Mouse (Mus musculus) retina, embryonic 14.5 days (tissue): ENCODE data around the gene Ssh2.

Experiments used
- DNase-seq: peaks from one replicate; pipeline ENCODE4 v3.0.0-alpha.2; 2015; ENCODE audit warnings: low spot score

Gene Ssh2

DNA sequence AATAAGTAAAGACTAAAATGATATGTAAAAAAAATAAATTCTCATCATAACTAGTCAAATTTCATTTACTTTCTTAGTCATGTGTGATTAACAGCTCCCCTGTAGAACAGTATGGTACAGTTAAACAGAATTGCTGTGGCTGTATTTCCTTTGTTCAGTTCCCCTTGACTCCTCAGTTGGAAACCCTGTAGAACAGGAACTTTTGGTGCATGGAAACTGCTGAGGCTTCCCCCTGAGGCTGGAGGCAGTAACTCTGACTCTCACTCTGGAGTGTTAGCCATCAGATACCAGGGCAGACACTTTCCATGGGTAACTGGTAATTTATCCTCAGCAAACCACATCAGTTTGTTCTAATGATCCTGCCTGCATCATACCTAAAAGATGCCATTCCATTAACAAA lies 195.2 kb downstream of the Ssh2 start:
- DNase-seq = no peak

DNA sequence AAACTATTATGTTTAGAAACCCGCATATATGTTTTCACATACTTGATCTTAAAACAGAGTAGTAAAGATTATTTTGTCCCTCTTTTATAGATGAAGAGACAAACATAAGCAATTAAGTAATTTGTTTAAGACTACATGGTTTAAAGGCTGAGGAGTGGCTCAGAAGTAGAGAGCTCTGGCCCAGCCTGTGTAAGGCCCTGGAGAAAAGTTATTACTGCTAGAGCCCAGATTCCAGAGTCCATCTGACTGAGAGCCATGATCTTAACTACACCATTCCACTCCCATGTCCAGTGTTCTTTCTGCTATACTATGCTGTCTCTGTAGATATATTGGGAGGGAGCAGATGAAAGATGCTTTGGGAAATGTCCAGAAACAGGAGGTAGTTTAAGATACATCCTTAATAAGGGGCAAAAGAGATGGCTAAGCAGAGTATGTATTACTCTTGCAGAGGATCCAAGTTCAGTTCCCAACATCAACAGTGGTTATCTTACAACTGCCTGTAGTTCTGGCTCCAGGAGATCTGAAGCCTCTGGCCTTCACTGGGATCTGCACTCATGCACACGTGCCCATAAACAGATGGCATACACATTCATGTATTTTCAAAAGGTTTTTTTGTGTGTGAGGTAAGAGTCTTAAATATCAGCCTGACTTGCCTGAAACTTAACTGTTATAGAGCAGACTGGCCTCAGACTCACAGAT lies 198.2 kb downstream of the Ssh2 start:
- DNase-seq = no peak

DNA sequence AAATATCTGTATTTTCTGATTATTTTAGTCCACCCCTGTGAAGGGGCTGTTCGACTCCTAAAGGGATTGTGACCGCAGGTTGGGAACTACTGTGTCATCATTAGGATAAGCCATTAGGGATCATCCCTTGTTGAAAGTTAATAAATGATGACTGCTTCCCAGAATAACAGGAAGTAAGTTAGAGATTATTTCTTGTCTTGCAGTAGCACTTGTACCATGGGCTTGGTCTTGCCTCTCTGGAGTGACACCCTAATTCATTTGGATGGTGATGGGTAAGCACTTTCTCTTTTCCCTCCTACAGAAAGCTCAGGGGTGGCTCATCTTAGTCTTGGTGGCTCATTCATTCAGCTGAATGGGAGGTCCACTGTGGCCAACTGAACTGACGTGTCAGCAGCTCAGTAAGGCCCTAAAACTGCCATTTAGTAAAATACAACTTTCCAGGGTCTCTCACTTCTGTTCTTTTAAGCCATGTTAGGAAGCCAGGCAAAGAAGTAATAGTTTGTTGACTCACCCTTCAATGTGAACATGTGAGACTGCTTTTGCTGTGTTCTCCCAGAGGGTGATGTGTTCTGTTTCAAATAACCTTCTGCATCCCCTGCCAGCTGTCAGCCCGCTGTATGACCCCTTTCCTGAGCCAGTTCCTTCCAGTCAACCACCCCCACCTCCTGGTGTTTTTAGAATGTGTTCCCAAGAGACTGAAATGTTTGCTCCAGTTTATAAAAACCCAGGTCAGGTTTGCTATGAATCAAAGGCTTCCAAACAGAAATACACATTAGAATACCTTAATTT lies 200.3 kb downstream of the Ssh2 start:
- DNase-seq = peak; percentile 3

DNA sequence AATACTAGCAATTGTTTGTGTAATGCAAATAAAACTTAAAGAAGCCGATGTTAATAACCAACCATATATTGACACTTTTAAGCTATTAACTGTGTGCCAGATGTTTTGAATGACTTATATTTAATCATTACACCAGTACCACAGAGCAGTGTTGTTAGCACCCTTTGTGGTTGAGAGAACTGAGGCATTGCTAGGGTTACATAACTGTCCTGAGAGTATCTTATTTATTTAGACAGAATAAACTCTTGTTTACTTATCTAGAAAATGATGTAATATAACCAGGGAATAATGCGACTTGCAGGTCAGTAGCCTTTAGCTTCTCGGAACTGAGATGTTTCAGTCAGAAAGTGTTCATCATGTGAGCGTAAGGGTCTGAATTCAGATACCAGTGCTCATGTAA lies 201.9 kb downstream of the Ssh2 start:
- no peak for DNase-seq

DNA sequence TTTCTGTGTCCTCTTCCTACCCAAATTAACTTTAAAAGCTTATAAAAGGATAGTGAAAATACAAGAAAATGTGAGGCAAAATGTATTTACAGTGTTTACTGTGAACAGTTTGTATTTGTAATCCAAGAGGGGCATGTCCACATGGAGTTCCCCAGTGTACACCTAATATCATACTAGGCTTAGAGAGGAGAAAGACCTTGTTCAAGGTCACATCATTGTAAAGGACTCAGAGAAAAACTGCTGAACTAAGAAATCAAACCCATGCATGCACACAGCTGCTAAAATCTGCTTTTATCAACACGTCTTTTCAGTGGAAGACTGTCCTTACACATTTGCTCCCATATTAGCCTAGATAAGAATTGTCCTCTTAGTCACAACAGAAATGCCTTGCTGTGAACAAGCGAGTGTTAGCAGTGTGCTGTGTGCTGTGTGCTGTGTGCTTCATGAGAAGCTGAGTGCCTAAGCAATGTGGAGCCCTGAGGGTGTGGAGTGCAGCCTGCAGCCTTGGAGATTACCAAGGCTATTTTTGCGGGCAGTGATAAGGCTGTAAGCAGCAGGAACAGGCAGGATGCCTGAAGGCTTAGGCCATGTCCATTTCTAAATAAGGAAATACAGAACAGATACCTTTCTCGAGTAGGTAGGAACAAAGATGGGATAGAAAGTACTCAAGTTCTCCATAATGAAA lies 207.2 kb downstream of the Ssh2 start:
- no peak for DNase-seq

DNA sequence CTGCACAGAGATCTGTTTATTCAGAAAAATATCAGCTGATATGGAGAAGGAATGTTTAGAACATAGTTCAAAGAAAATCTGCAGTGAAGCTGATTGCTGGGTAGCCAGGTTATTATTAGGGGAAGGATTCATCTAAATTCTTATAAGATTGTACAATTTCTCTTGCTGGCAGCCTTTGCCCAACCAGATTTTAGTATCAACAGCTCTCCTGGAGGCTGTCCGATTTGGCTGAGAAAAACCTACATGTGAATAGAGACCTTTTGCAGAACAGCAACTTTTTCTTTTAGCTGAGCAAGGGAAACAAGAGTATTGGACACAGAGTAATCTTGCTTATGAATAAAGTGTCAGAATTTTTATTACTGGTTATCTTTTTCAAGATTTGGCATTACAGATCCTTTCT lies 212.4 kb downstream of the Ssh2 start:
- DNase-seq = no peak

DNA sequence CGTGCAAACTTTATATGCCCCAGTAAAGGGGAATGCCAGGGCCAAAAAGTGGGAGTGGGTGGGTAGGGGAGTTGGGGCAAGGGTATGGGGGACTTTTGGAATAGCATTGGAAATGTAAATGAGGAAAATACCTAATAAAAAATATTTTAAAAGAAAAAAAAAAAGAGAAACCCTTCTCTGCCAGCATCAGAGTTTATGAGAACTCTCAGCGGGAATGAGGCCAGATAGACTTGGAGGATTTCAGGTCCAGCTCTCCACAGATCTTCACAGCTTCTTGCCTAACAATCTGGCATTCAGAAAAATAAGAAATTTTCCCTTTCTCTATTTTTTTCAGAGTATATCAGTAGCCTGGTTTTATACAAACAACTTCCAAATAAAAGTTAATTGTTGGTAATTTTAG lies 220.9 kb downstream of the Ssh2 start:
- DNase-seq = no peak

DNA sequence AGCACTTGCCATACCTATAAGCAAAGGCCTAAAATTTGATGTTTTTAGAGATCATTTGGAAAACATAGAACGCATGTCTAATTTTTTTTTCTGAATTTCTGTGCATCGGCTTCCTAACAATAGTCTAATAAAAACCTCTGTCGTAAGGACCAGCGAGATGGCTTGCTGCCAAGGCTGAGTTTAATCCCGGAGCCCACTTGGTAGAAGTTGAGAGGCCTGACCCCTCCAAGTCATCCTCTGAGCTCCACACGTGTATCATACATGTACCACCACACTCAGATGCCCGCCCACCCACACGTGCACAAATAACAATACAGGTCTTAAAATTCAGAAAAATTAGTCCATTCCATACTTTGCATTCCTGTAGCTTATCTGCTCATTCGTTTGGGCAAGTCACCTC lies 224.0 kb downstream of the Ssh2 start:
- no peak for DNase-seq

DNA sequence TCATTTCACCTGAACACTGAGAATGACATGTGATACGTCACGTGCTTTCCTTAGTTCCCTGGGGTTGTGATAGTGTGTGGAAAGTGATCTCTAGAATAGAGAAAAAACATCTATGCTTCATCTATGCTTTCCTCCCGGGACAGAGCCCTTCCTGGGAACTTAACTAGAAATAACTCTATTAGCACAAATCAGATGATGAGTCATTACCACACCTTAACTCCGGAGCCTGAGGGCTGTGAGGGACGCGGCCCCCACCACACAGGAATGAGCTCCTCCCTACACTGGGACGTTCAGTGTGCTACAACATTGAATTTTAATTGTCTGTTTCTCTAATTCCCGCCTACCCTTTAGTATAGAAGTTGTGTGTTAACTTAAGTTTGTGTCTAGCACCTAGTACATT lies 224.9 kb downstream of the Ssh2 start:
- DNase-seq = no peak

DNA sequence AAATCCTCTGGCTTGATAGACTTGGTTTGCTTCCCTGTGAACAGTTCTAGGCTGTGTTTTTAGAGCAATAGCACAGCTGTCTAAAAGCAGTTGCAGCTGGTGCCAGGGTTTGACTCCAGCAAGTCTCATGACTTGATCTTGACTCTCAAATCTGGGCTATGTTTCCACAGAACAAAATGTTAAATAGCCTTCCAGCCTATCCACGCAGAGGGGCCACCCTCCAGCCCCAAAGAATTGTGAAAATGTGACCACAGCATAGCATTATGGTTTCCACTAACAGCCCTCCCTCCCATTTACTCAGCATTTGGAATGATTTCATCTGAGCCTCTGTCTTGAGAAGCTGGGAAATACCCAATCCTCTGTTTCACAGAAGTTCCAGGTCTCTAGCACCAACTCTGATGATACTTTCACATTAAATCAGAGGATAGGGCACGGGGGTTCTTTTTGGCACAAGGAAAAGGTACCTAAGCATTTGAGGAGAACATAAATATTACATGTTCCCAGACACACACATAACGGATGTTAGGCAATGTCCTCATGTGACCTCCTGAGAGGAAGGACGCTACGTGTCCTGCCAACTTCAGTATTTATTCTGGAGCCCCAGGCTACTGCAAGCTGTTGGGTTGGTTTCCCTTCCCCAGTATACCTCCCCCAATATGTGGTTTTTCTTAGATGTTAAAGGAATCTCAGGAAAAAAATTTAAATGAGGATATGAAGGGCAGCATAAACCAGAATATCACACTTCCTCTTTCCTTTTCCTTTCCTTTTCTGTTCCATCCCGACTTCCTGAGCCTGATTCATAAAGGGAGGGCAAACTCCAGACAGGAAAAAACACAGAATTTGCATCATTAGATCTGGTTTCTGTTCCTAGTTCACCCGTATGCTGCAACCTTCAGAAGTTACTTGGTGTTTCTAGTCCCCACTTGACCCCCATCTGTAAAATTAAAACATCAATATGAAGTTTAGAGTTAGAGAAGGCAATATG lies 226.4 kb downstream of the Ssh2 start:
- no peak for DNase-seq

DNA sequence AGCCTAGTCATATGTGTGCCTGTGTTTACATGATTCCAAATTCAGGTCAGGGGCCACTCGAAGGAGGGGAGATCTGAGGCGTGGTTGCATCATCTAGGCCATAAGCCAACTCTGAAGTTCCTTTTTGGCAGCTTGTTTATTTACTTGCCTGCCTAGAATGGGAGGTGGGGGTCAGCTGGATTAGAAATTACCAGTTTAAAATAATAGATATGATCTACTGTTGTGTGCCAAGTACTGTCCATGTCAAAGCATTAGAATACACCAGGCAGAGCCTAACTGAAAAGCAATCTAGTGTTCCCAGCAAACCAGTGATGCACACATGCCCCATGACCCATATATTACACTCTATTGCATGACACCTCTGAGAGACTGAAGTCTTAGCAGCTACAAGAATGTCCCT lies 228.9 kb downstream of the Ssh2 start:
- DNase-seq = no peak

DNA sequence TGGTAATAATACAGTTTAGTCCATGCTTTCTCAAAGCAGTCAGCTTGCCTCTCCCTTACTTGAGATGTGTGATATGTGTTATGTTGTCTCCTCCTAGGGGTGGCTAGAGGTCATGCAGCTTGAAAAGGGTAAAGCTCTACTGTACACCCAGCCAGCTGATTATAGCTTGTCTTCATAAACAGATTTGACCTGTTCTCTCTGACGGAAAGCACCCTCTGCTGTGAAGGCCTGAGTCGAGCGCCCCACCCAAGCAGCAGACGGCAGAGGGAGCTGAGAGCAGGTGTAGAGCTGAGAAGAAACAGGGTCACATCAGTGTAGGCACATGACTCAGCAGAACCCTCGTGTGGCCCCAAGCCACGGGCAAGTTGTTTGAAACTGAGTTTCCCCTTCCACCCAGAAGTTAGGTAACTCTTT lies 230.5 kb downstream of the Ssh2 start:
- peak; percentile 79 for DNase-seq

DNA sequence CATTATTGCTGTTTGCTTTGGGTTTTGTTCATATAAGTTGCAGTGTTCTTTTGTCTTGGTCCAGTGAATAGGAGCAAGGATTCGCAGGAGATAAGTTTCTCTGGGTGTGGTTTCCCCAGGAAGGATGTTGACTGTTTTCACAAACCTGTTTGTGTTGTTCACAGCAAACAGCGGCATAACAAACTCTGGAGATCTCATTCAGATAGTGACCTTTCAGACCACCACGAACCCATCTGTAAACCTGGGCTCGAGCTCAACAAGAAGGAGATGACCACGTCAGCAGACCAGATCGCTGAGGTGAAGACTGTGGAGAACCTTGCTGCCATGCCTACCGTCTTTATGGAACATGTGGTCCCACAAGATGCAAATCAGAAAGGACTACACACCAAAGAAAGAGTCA lies 233.1 kb downstream of the Ssh2 start:
- no peak for DNase-seq

DNA sequence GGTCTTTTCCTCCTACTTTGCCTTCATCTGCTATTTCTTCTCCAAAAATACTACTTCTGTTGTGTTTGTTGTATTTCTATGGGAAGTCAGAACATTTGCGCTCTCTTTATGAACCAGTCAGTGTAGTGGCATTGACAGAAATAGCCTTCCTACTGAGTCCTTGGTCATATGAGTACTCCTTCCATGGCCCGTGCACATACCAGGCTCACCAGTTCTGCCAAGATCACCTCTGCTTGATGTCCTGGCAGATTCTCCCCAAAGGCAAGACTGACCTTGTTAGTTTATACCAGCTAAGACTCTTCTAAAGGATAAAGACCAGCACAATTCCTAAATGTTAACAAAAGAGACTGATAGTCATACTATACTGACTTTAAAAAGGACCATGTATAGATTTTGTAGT lies 235.6 kb downstream of the Ssh2 start:
- DNase-seq = no peak

DNA sequence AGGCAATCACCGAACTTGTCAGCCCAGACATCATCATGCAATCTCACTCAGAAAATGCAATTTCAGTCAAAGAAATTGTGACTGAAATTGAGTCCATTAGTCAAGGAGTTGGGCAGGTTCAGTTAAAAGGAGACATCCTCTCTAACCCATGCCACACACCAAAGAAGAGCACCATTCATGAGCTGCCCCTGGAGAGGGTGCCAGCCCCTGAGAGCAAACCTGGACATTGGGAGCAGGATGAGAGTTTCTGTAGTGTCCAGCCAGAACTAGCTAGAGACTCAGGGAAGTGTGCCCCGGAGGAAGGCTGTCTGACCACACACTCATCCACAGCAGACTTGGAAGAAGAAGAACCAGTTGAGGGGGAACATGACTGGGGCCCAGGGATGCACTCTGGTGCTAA lies 237.3 kb downstream of the Ssh2 start:
- no peak for DNase-seq

DNA sequence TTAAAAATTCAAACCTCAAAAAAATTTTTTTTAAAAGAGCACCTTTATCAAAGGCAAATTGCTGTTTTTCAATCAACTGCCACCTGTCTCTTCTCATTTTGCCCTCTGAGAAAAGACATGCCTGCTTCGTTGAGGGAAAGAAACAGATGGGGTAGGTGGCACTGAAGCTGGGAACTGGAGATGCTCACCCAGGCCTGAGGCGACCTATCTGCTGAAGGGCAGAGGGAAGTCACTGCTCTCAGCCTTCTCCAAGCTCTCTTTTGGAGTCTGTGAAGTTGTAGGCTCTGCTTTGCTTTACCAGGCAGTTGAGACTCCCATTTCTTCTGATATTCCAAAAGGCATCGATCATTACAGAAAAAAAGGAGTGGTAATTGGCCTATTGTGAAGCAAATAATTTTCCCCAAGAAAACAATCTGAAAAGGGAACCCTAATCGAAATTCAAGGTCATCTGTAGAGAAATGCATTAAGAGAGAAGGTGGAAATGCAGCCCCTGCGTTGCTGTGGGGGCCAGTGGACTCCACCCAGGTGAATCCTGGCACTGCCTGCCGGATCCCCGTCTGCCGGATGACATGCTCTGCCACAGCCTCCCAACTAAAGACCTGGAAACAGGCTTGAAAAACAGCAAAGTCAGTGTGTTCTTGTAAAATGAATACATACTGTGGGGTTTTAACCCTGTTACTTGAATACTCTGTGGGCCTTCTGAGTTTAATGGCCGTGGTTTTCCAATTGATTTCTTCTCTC lies 239.9 kb downstream of the Ssh2 start:
- no peak for DNase-seq

DNA sequence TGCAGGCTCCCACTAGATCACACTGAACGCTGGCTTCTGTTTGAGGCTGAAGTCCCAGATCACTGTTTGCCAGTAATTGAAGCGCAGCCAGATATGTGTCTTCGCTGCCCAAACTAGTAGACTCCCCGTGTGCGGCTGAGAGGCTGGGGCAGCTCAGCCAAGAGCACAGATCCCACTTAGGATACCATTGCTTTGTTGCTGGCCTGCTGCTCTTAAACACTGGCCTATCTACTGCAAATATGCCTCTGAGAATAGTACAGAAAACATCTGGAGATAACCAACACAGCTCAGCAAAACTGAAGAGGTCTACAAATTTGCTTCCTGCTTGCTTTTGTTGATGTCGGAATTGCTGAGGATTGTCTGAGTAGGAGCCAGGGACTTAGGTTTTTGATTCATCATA lies 240.8 kb downstream of the Ssh2 start:
- no peak for DNase-seq

DNA sequence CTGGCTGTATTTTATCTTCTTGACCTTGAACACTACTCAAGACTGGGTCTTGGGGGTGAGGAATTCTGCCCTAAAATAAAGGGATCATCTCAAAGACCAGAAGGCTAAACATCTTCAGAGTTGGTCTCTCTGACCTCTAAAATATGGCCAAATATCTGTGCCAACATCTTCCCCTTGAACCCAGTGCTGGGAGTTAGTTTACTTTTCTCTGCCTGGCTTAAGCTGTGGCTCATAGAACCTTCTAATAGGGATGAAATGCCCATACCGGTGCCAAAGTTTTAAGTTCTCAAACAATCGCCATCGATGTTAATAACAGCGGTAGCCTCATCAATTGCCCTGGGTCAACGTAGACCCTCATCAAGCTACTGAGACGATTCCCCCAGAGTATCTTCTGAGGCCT lies 245.8 kb downstream of the Ssh2 start:
- DNase-seq = no peak

DNA sequence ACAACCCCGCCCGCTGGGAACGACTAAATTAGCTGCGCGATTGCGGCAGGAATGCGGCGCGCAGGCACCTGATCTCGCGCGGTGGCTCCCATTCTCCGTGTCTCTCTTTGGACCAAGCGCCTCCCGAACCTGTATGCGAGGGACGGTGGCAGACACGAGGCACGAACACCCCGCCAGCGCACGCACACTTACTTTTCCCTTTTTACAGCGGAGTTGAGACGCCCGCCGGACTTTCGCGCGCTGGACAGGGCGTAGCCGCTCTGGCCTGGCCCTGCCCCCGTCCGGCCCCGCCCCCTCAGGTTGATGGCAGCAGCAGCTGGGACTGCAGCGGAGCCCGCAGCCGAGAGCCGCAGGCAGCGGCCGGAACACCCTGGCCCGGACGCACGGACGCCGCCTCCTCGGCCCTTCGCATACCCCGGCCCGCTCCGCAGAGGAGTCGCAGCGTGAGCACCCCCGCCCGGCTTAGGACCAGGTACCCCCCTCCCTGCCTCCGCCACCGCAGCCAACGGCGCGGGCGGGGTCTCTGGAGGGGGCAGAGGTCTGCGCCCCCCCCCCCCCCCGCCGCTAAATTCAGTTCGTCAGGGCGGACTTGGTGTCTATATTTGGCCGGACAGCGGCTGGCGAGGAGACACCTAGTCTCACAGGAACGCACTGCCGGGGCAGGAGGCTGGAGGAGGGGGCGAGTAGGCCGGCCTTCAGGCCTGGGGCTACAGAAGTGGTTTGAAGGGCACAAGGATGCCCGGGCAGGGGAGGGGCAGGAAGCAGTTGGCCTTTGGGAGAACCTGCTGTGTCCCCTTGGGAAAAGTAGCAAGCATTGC lies 246.4 kb downstream of the Ssh2 start, which contains the start of gene Coro6:
Gene Coro6 (plus strand): TSS at position 129 of the 818 bp plus-strand sequence.
- peak; percentile 70 for DNase-seq

DNA sequence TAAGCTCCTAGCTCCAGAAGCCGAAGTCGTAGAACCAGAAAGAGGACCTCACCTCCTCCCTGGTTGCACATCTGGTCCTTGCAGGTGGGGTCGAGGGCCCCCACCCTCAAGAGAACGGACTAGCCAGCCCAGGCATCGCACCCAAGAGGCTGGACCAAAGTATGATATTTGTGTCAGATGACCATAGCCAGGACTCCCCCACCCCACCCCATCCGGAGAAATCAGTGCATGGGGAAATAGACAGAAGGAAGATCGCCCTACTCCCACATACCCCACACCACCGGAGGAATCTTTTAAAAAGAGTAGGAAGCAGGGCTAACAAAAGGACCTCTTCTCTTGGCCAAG lies 247.0 kb downstream of the Ssh2 start:
- no peak for DNase-seq
